Mouse (Mus musculus) erythroblast, embryonic 14.5 days (primary cell): ENCODE measurements around the gene Tmem100. TPM values are rescaled to one million over a fixed set of nuclear protein-coding genes. Genes with fewer than 3 reads are reported as not detected.

Source experiments
- H3K27me3 ChIP-seq: 2 replicates; pipeline ENCODE4 v1.6.1; 2012; ENCODE audit warnings: inconsistent platforms; ENCODE audit not compliant: control insufficient read depth
- H3K36me3 ChIP-seq: 2 replicates; pipeline ENCODE4 v1.6.1; 2012; ENCODE audit warnings: mild to moderate bottlenecking, inconsistent platforms; ENCODE audit not compliant: control insufficient read depth
- H3K4me1 ChIP-seq: 2 replicates; pipeline ENCODE4 v1.6.1; 2012; ENCODE audit warnings: inconsistent platforms; ENCODE audit not compliant: control insufficient read depth
- H3K4me3 ChIP-seq: replicated peaks from 2 replicates; pipeline ENCODE3; 2012; ENCODE audit warnings: moderate library complexity, mild to moderate bottlenecking, inconsistent platforms
- H3K9me3 ChIP-seq: 2 replicates; pipeline ENCODE4 v1.6.1; 2012; ENCODE audit warnings: low read length, inconsistent platforms, mixed read lengths; ENCODE audit not compliant: control insufficient read depth
- GATA1 ChIP-seq: IDR thresholded peaks from 2 replicates; pipeline ENCODE4 v1.6.1; 2012; ENCODE audit warnings: low read length, inconsistent platforms, mixed read lengths
- TAL1 ChIP-seq: IDR thresholded peaks from 3 replicates; pipeline ENCODE4 v1.6.1; 2012; ENCODE audit warnings: low read length, inconsistent platforms, mixed read lengths
- polyA plus RNA-seq: library from polyadenylated mRNA; stranded (reverse); fragments of >175 nt; gene quantifications from 2 replicates; pipeline ENCODE4 v1.2.3, GENCODE M21; 2012

Gene Tmem100
- not detected in 2 replicates for polyA plus RNA-seq

- TF ChIP-seq TAL1, result no peak
- no peak for TF ChIP-seq GATA1
- Histone ChIP-seq H3K36me3 (no peaks in the 10 kb centered on the region), H3K4me3 (no peak within 1 kb of the TSS), H3K4me1 (no peaks in the 10 kb centered on the region), H3K27me3 (peaks cover 14% of the 10 kb centered on the region), H3K9me3 (no peaks in the 10 kb centered on the region)
These were observed at the start of gene Tmem100 for GRCm38 (mm10) chr11:90029841-90030398. TSS of gene Tmem100 (plus strand) at chr11:90030348.

- Histone ChIP-seq H3K36me3 (no peaks in the 10 kb centered on the region; the same call in 1 of the 2 replicates), H3K9me3 (no peaks in the 10 kb centered on the region), H3K27me3 (no peaks in the 10 kb centered on the region), H3K4me3 (no peak overlapping the region), H3K4me1 (no peaks in the 10 kb centered on the region)
- no peak for TF ChIP-seq TAL1
These were observed 47.2 kb upstream of the Tmem100 start for GRCm38 (mm10) chr11:89982918-89983317.

GRCm38 (mm10) chr11:89984436-89984835, 45.7 kb upstream of the Tmem100 start:
- no peaks in the 10 kb centered on the region for H3K9me3 ChIP-seq
- TF ChIP-seq GATA1 (no peak), TAL1 (no peak)
- no peaks in the 10 kb centered on the region for H3K27me3 ChIP-seq
- H3K4me3 ChIP-seq, result no peak overlapping the region
- no peaks in the 10 kb centered on the region; the same call in 1 of the 2 replicates for H3K36me3 ChIP-seq
- no peaks in the 10 kb centered on the region for H3K4me1 ChIP-seq

GRCm38 (mm10) chr11:89985200-89986187, 44.7 kb upstream of the Tmem100 start:
- H3K27me3 ChIP-seq, result no peaks in the 10 kb centered on the region
- H3K36me3 ChIP-seq, result no peaks in the 10 kb centered on the region; the same call in 1 of the 2 replicates
- no peak overlapping the region for H3K4me3 ChIP-seq
- H3K4me1 ChIP-seq, result no peaks in the 10 kb centered on the region
- no peaks in the 10 kb centered on the region for H3K9me3 ChIP-seq
- TF ChIP-seq TAL1 (no peak), GATA1 (no peak)

GRCm38 (mm10) chr11:89986516-89986915, 43.6 kb upstream of the Tmem100 start:
- TF ChIP-seq GATA1 (no peak), TAL1 (no peak)
- Histone ChIP-seq H3K36me3 (no peaks in the 10 kb centered on the region; the same call in 1 of the 2 replicates), H3K4me3 (no peak overlapping the region), H3K4me1 (no peaks in the 10 kb centered on the region), H3K27me3 (no peaks in the 10 kb centered on the region), H3K9me3 (no peaks in the 10 kb centered on the region)

- TF ChIP-seq GATA1 (no peak), TAL1 (no peak)
- Histone ChIP-seq H3K4me1 (no peaks in the 10 kb centered on the region), H3K9me3 (no peaks in the 10 kb centered on the region), H3K36me3 (no peaks in the 10 kb centered on the region; the same call in 1 of the 2 replicates), H3K4me3 (no peak overlapping the region), H3K27me3 (no peaks in the 10 kb centered on the region)
These were observed 41.1 kb upstream of the Tmem100 start for GRCm38 (mm10) chr11:89988936-89989589.

- no peak for TF ChIP-seq TAL1
- no peak for TF ChIP-seq GATA1
- H3K4me1 ChIP-seq, result no peaks in the 10 kb centered on the region
- H3K9me3 ChIP-seq, result no peaks in the 10 kb centered on the region
- H3K36me3 ChIP-seq, result no peaks in the 10 kb centered on the region; the same call in 1 of the 2 replicates
- no peak overlapping the region for H3K4me3 ChIP-seq
- H3K27me3 ChIP-seq, result no peaks in the 10 kb centered on the region
These were observed 38.5 kb upstream of the Tmem100 start for GRCm38 (mm10) chr11:89991661-89992060.

- TF ChIP-seq TAL1 (no peak), GATA1 (no peak)
- Histone ChIP-seq H3K9me3 (no peaks in the 10 kb centered on the region), H3K36me3 (no peaks in the 10 kb centered on the region; the same call in 1 of the 2 replicates), H3K4me1 (no peaks in the 10 kb centered on the region), H3K4me3 (no peak overlapping the region), H3K27me3 (no peaks in the 10 kb centered on the region)
These were observed 35.4 kb upstream of the Tmem100 start for GRCm38 (mm10) chr11:89994706-89995105.

- TF ChIP-seq TAL1 (no peak), GATA1 (no peak)
- no peaks in the 10 kb centered on the region; the same call in 1 of the 2 replicates for H3K36me3 ChIP-seq
- H3K9me3 ChIP-seq, result no peaks in the 10 kb centered on the region
- H3K27me3 ChIP-seq, result no peaks in the 10 kb centered on the region
- no peaks in the 10 kb centered on the region for H3K4me1 ChIP-seq
- H3K4me3 ChIP-seq, result no peak overlapping the region
These were observed 34.6 kb upstream of the Tmem100 start for GRCm38 (mm10) chr11:89995596-89995995.
